Mouse (Mus musculus): ENCODE data around the gene Bank1. TPM values are rescaled to one million over a fixed set of nuclear protein-coding genes. Genes with fewer than 3 reads are reported as not detected.

The Bank1 gene
- polyA plus RNA-seq, 1 experiment from 2014 or later: 0.51 TPM

DNA sequence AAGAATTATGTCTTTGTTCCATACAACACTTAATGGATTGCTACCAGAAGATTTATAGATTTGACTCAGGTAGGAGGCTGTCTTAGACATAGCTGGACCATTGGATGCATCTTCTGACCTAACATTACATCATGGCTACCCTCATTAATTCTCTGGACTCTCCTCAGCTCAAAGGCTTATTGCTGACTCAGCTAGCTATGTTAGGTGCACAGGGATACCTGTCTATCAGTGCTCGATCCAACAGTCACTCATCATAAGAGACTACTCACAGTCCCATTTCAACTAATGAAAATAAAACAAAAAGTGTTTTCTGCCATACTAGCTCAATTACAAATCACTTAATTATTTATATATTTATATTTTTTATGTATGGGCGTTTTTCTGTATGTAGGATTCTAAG lies 308.3 kb downstream of the Bank1 start:
- no peak overlapping the region for H3K9ac ChIP-seq (replicated peaks; ENCODE audit: low read depth)
- no peak overlapping the region for H3K27ac ChIP-seq (ENCODE audit: low read length)
- WGBS: 65% methylated on average over 2 of the region's 2 CpGs
- no peak for DNase-seq (ENCODE audit: low spot score)
- H3K4me1 ChIP-seq (ENCODE audit: insufficient read depth, low read depth, low read length): no peaks in the 10 kb centered on the region
- no peak for ATAC-seq
- no peak overlapping the region for H3K4me2 ChIP-seq (replicated peaks; ENCODE audit: low read depth, low read length)
- no peaks in the 10 kb centered on the region for H3K9me3 ChIP-seq (ENCODE audit: low read length)
- TF ChIP-seq EP300 (IDR thresholded peaks at IDR 0.05) (no peak), CTCF (IDR thresholded peaks at IDR 0.05) (no peak)
- H3K36me3 ChIP-seq (ENCODE audit: insufficient read depth, low read length): no peaks in the 10 kb centered on the region
- H3K27me3 ChIP-seq (replicated peaks; ENCODE audit: insufficient read depth, low read length): no peaks in the 10 kb centered on the region
- no peak overlapping the region for H3K4me3 ChIP-seq (ENCODE audit: low read depth, low read length)

DNA sequence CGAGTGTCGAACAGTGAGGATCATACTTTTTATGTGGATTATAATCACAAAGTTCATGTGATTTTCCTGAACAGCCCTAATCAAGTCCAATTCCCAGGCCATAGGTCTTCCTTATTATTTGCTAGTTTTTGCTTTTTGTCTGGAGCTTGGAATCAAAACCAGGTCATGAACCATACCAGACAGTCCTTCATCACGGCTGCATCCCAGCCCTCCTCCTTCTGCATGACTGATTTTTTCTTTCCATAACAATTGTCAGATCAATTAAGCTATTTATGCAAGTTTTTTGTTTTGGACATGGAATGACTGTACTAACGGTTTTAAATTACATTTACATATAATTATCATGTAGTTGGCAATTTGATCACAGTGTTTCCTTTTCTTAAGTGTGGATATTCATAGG lies 315.2 kb downstream of the Bank1 start:
- no peak overlapping the region for H3K9ac ChIP-seq (replicated peaks; ENCODE audit: low read depth)
- H3K36me3 ChIP-seq (ENCODE audit: insufficient read depth, low read length): no peaks in the 10 kb centered on the region
- no peaks in the 10 kb centered on the region; the same call in 1 of the 2 replicates for H3K4me1 ChIP-seq (ENCODE audit: insufficient read depth, low read depth, low read length)
- no peaks in the 10 kb centered on the region for H3K27me3 ChIP-seq (replicated peaks; ENCODE audit: insufficient read depth, low read length)
- no peak for ATAC-seq
- no peak overlapping the region for H3K4me3 ChIP-seq (ENCODE audit: low read depth, low read length)
- 83% methylated on average over 4 of the region's 4 CpGs for WGBS
- H3K9me3 ChIP-seq (ENCODE audit: low read length): no peaks in the 10 kb centered on the region
- no peak for DNase-seq (ENCODE audit: low spot score)
- no peak overlapping the region for H3K4me2 ChIP-seq (replicated peaks; ENCODE audit: low read depth, low read length)
- no peak overlapping the region for H3K27ac ChIP-seq (ENCODE audit: low read length)
- TF ChIP-seq CTCF (IDR thresholded peaks at IDR 0.05) (no peak), EP300 (IDR thresholded peaks at IDR 0.05) (no peak)

DNA sequence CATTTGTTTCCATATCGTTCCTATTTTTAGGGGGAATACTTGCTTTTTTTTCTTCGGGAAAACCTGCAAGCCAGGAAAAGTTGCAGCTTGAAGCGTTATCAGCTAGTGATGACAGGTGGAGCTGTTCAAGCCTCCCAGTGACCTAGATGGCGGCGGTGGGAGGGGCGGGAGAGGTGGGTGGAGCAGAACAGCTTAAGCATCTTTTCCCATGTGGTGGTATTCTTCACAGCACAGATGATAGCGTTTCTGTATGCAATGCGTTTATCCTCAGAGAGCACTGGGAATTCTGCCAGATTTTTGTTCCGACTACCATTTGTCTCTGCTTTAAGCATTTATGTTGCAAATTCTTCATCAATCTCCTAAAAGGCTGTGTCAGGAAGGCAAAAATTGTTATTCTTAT lies 318.0 kb downstream of the Bank1 start:
- ATAC-seq (no peak), DNase-seq (ENCODE audit: low spot score) (peak; percentile 51)
- no peaks in the 10 kb centered on the region for H3K36me3 ChIP-seq (ENCODE audit: insufficient read depth, low read length)
- no peak overlapping the region for H3K9ac ChIP-seq (replicated peaks; ENCODE audit: low read depth)
- no peak overlapping the region for H3K4me3 ChIP-seq (ENCODE audit: low read depth, low read length)
- no peak overlapping the region for H3K27ac ChIP-seq (ENCODE audit: low read length)
- no peaks in the 10 kb centered on the region for H3K9me3 ChIP-seq (ENCODE audit: low read length)
- 7% methylated on average over 9 of the region's 9 CpGs for WGBS
- no peaks in the 10 kb centered on the region; the same call in 1 of the 2 replicates for H3K4me1 ChIP-seq (ENCODE audit: insufficient read depth, low read depth, low read length)
- TF ChIP-seq CTCF (IDR thresholded peaks at IDR 0.05): no peak
- no peak for TF ChIP-seq EP300 (IDR thresholded peaks at IDR 0.05)
- no peaks in the 10 kb centered on the region for H3K27me3 ChIP-seq (replicated peaks; ENCODE audit: insufficient read depth, low read length)
- H3K4me2 ChIP-seq (replicated peaks; ENCODE audit: low read depth, low read length): peak overlapping the region; percentile 33

DNA sequence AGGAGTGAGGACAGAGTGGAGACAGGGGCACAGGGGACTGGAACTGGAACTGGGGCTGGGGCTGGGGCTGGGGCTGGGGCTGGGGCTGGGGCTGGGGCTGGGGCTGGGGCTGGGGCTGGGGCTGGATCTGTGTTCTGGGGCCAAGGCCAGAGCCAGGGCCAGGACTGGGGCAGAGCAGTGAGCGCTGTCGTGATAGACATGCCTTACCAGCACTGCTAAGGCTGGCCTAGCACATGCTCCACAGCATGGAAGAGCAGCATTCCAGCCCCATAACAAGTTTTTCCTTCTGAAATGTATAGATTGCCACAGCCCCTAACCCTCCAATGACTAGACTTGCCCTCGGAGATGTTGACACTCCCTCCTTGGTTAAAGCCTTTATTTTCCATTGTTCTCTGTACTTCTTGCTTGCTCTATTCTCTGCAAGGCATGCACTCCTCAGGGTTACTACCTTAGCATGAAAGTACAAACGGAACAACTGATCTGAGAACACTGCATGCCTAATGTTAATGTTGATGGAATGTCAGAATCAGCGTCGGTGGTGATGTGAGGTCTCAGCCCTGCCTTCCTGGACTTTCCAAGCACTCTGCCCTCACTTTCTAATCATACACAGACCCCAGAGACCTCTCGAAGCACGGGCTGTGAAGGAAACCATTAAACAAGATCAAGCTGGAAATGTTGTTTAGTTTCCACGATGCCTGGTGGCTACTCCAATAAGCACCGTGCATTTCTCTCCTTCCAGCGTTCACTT lies 318.6 kb downstream of the Bank1 start:
- Histone ChIP-seq H3K9me3 (ENCODE audit: low read length) (no peaks in the 10 kb centered on the region), H3K36me3 (ENCODE audit: insufficient read depth, low read length) (no peaks in the 10 kb centered on the region), H3K4me3 (ENCODE audit: low read depth, low read length) (no peak overlapping the region), H3K4me2 (replicated peaks; ENCODE audit: low read depth, low read length) (peak overlapping the region; percentile 33; the same call in 1 of the 2 replicates), H3K27ac (ENCODE audit: low read length) (no peak overlapping the region), H3K27me3 (replicated peaks; ENCODE audit: insufficient read depth, low read length) (no peaks in the 10 kb centered on the region), H3K9ac (replicated peaks; ENCODE audit: low read depth) (no peak overlapping the region), H3K4me1 (ENCODE audit: insufficient read depth, low read depth, low read length) (no peaks in the 10 kb centered on the region; the same call in 1 of the 2 replicates)
- DNase-seq (ENCODE audit: low spot score) (no peak), ATAC-seq (no peak)
- no peak for TF ChIP-seq EP300 (IDR thresholded peaks at IDR 0.05)
- TF ChIP-seq CTCF (IDR thresholded peaks at IDR 0.05): no peak
- WGBS: 40% methylated on average over 11 of the region's 11 CpGs

Data from lung, postnatal 0 days (tissue).